8 mouse cellular contexts compared by ENCODE assay signal in the genomic region with DNA sequence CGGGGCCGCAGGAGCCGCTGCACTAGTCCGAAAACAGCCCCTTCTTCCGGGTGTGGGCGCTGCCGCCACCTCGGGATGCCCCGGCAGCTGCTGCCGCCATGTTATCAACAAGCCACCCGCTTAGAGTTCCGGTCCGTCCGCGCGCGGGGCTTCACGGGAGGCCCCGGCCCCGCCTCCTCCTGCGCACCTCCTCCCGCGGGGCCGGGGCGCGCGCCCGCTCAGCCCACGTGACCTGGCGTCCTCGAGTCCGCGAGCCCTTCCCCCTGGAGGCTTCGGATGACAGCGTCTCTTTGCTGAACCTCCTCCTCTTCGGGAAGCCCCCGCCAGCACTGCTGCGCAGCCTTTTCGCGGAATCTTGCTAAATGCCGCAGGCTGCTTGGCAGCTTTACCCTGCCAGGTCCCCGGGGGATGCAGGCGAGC. TPM values are rescaled to one million over a fixed set of nuclear protein-coding genes. Genes with fewer than 3 reads are reported as not detected.
DNase-seq lines count a peak whose midpoint lies in the region; ATAC-seq and TF ChIP-seq lines count a peak whose summit lies in the region.

A gene (minus strand): TSS at position 155 of the 420 bp plus-strand sequence.

- H3K9ac ChIP-seq in forebrain, embryonic 12.5 days: peak within 1 kb of the TSS; percentile 92
- peak within 1 kb of the TSS; percentile 90 for H3K9ac ChIP-seq in heart, postnatal 0 days (replicated peaks; ENCODE audit: low read depth, low read length)
- peak within 1 kb of the TSS; percentile 98 for H3K9ac ChIP-seq in liver, embryonic 16.5 days (ENCODE audit: low read depth, low read length)
- H3K9ac ChIP-seq in neural tube, embryonic 13.5 days: peak within 1 kb of the TSS; percentile 88

- TF ChIP-seq CTCF in E14TG2a.4 (conservative IDR thresholded peaks at IDR 0.05; ENCODE audit: low read length): no peak
- no peak for TF ChIP-seq CTCF in heart, postnatal 0 days (IDR thresholded peaks at IDR 0.05; ENCODE audit: low read depth)
- TF ChIP-seq CTCF in testis, adult 2 months (IDR thresholded peaks at IDR 0.05; ENCODE audit: control insufficient read depth, insufficient read depth, insufficient replicate concordance, low read depth, low read length): no peak

- H3K4me2 ChIP-seq in forebrain, embryonic 12.5 days: peak within 1 kb of the TSS; percentile 71
- peak within 1 kb of the TSS; percentile 69 for H3K4me2 ChIP-seq in heart, postnatal 0 days (ENCODE audit: low read depth, low read length)
- peak within 1 kb of the TSS; percentile 98 for H3K4me2 ChIP-seq in liver, embryonic 16.5 days (ENCODE audit: low read depth, low read length)
- H3K4me2 ChIP-seq in neural tube, embryonic 13.5 days: peak within 1 kb of the TSS; percentile 58

- H3K36me3 ChIP-seq in E14TG2a.4 (ENCODE audit: insufficient read depth, low read length): peaks cover 10% of the 10 kb centered on the region; the same call in 1 of the 2 replicates
- no peaks in the 10 kb centered on the region for H3K36me3 ChIP-seq in forebrain, embryonic 12.5 days (replicated peaks)
- no peaks in the 10 kb centered on the region for H3K36me3 ChIP-seq in heart, postnatal 0 days (replicated peaks; ENCODE audit: control insufficient read depth, insufficient read depth, low read length)
- no peaks in the 10 kb centered on the region for H3K36me3 ChIP-seq in liver, embryonic 16.5 days (ENCODE audit: control insufficient read depth, insufficient read depth)
- H3K36me3 ChIP-seq in neural tube, embryonic 13.5 days: 0 out of 2 replicates have a peak, but pooled peaks cover 5% of the 10 kb centered on the region
- no peaks in the 10 kb centered on the region for H3K36me3 ChIP-seq in testis, adult 2 months (ENCODE audit: control insufficient read depth, insufficient read depth, low read length)

- peaks cover 5% of the 10 kb centered on the region; the same call in 1 of the 2 replicates for H3K27me3 ChIP-seq in E14TG2a.4 (ENCODE audit: insufficient read depth, low read length)
- H3K27me3 ChIP-seq in forebrain, embryonic 12.5 days: no peaks in the 10 kb centered on the region
- no peaks in the 10 kb centered on the region for H3K27me3 ChIP-seq in heart, postnatal 0 days (ENCODE audit: control insufficient read depth, insufficient read depth, low read length)
- H3K27me3 ChIP-seq in liver, embryonic 16.5 days (ENCODE audit: control insufficient read depth, insufficient read depth, low read depth, low read length): no peaks in the 10 kb centered on the region
- no peaks in the 10 kb centered on the region for H3K27me3 ChIP-seq in neural tube, embryonic 13.5 days
- H3K27me3 ChIP-seq in testis, adult 2 months (ENCODE audit: control insufficient read depth, insufficient read depth, low read length): no peaks in the 10 kb centered on the region

- peak within 1 kb of the TSS; percentile 93 for H3K4me3 ChIP-seq in E14TG2a.4 (replicated peaks; ENCODE audit: low read length)
- H3K4me3 ChIP-seq in forebrain, embryonic 12.5 days (replicated peaks): peak within 1 kb of the TSS; percentile 88
- peak within 1 kb of the TSS; percentile 90 for H3K4me3 ChIP-seq in heart, postnatal 0 days (ENCODE audit: low read depth, low read length)
- peak within 1 kb of the TSS; percentile 99 for H3K4me3 ChIP-seq in liver, embryonic 16.5 days (ENCODE audit: low read depth, low read length)
- peak within 1 kb of the TSS; percentile 79 for H3K4me3 ChIP-seq in neural tube, embryonic 13.5 days
- peak within 1 kb of the TSS; percentile 92 for H3K4me3 ChIP-seq in testis, adult 2 months (ENCODE audit: control insufficient read depth, low read depth, low read length)

- peak; percentile 95 for ATAC-seq in forebrain, embryonic 12.5 days (ENCODE audit: low FRiP score)
- peak; percentile 96 for ATAC-seq in heart, postnatal 0 days (ENCODE audit: insufficient read depth, low read depth)
- peak; percentile 97 for ATAC-seq in liver, embryonic 16.5 days (ENCODE audit: low read depth)
- ATAC-seq in neural tube, embryonic 13.5 days (ENCODE audit: low read depth): peak; percentile 95

- 0% methylated on average over 42 of the region's 43 CpGs for WGBS in forebrain, embryonic 12.5 days
- under 1% methylated on average over 32 of the region's 43 CpGs for WGBS in heart, postnatal 0 days
- under 1% methylated on average over 34 of the region's 43 CpGs for WGBS in liver, embryonic 16.5 days (ENCODE audit: insufficient replicate concordance)
- WGBS in neural tube, embryonic 13.5 days: 0% methylated on average over 43 of the region's 43 CpGs

- peaks cover 35% of the 10 kb centered on the region for H3K4me1 ChIP-seq in E14TG2a.4 (replicated peaks; ENCODE audit: low read depth, low read length)
- H3K4me1 ChIP-seq in forebrain, embryonic 12.5 days: peaks cover 19% of the 10 kb centered on the region
- peaks cover 8% of the 10 kb centered on the region for H3K4me1 ChIP-seq in heart, postnatal 0 days (ENCODE audit: control insufficient read depth, insufficient read depth)
- H3K4me1 ChIP-seq in liver, embryonic 16.5 days (ENCODE audit: control insufficient read depth, low read depth, low read length): peaks cover 21% of the 10 kb centered on the region
- H3K4me1 ChIP-seq in neural tube, embryonic 13.5 days (replicated peaks): peaks cover 29% of the 10 kb centered on the region
- H3K4me1 ChIP-seq in testis, adult 2 months (ENCODE audit: control insufficient read depth, insufficient read depth, low read length): no peaks in the 10 kb centered on the region

- no peaks in the 10 kb centered on the region for H3K9me3 ChIP-seq in E14TG2a.4 (ENCODE audit: low read length)
- no peaks in the 10 kb centered on the region for H3K9me3 ChIP-seq in forebrain, embryonic 12.5 days
- H3K9me3 ChIP-seq in heart, postnatal 0 days (replicated peaks; ENCODE audit: control insufficient read depth, low read length): no peaks in the 10 kb centered on the region
- H3K9me3 ChIP-seq in liver, embryonic 16.5 days (replicated peaks; ENCODE audit: control insufficient read depth, low read length): no peaks in the 10 kb centered on the region; the same call in 1 of the 2 replicates
- no peaks in the 10 kb centered on the region for H3K9me3 ChIP-seq in neural tube, embryonic 13.5 days

- TF ChIP-seq POLR2A in testis, adult 2 months (IDR thresholded peaks at IDR 0.05; ENCODE audit: control insufficient read depth, low read depth, low read length): peak; percentile 77

- peak; percentile 93 for DNase-seq in c-Kit-positive CD71-positive TER-119-positive erythroid progenitor cells, embryonic 14.5 days (ENCODE audit: low spot score)
- peak; percentile 97 for DNase-seq in heart, postnatal 0 days (ENCODE audit: low spot score)
- DNase-seq in kidney, postnatal 4 days: peak; percentile 96 to 98

- peak within 1 kb of the TSS; percentile 95 for H3K27ac ChIP-seq in forebrain, embryonic 12.5 days
- peak within 1 kb of the TSS; percentile 93 for H3K27ac ChIP-seq in heart, postnatal 0 days (ENCODE audit: low read depth)
- peak within 1 kb of the TSS; percentile 93 for H3K27ac ChIP-seq in liver, embryonic 16.5 days (ENCODE audit: low read length)
- peak within 1 kb of the TSS; percentile 98 for H3K27ac ChIP-seq in neural tube, embryonic 13.5 days (replicated peaks)
- H3K27ac ChIP-seq in testis, adult 2 months (ENCODE audit: control insufficient read depth, insufficient read depth, low read depth, low read length): peak within 1 kb of the TSS; percentile 79

- TF ChIP-seq EP300 in heart, postnatal 0 days (IDR thresholded peaks at IDR 0.05; ENCODE audit: low read depth): no peak

RNA-seq across cellular contexts. Expression of the gene that starts here (rescaled TPM):
- polyA plus RNA-seq in forebrain, embryonic 12.5 days (2016; fragmentation: Nextera tagmentation; extraction: Ambion mirVana): 18.4 and 19.6 TPM in 2 replicates
- 8.7 and 25.7 TPM in 2 replicates for total RNA-seq in heart, postnatal 0 days (2014; rRNA removed; ENCODE audit: low replicate concordance)
- 8.8 and 9.0 TPM in 2 replicates for polyA plus RNA-seq in heart, postnatal 0 days (2015; fragmentation: Nextera tagmentation; extraction: Ambion mirVana)
- polyA plus RNA-seq in liver, embryonic 16.5 days (2015; fragmentation: Nextera tagmentation; extraction: Ambion mirVana): 7.3 and 7.7 TPM in 2 replicates
- 13.6 and 14.0 TPM in 2 replicates for polyA plus RNA-seq in neural tube, embryonic 13.5 days (2015; fragmentation: Nextera tagmentation; extraction: Ambion mirVana)
- 17.3 and 21.5 TPM in 2 replicates for polyA plus RNA-seq in testis, adult 2 months (2012; rRNA removed)

Comparison
In these comparisons a context has a peak if more than half of its experiments do, and no peak if none do; other contexts are left out.
1. Peak in every context shown above with its lines: DNase-seq, ATAC-seq, H3K4me3 ChIP-seq and H3K27ac ChIP-seq.